Mouse (Mus musculus) heart, postnatal 0 days (tissue): ENCODE data around the gene Dio2.

ENCODE experiments used
- CTCF ChIP-seq: IDR thresholded peaks from 2 replicates; pipeline ENCODE4 v1.5.1; 2016; ENCODE audit warnings: antibody characterized with exemption, control low read depth, low read depth
- EP300 ChIP-seq: IDR thresholded peaks from 2 replicates; pipeline ENCODE4 v1.6.1; 2016; ENCODE audit warnings: antibody characterized with exemption, low read depth

GRCm38 (mm10) chr12:90743633-90744032 lies 5.4 kb upstream of the Dio2 start:
- no peak for TF ChIP-seq EP300
- no peak for TF ChIP-seq CTCF
